Mouse (Mus musculus): ENCODE data around the gene Tmem119. TPM values are rescaled to one million over a fixed set of nuclear protein-coding genes. Genes with fewer than 3 reads are reported as not detected.

The Tmem119 gene
- polyA plus RNA-seq, 1 experiment from 2014 or later, result 3.4 TPM

DNA sequence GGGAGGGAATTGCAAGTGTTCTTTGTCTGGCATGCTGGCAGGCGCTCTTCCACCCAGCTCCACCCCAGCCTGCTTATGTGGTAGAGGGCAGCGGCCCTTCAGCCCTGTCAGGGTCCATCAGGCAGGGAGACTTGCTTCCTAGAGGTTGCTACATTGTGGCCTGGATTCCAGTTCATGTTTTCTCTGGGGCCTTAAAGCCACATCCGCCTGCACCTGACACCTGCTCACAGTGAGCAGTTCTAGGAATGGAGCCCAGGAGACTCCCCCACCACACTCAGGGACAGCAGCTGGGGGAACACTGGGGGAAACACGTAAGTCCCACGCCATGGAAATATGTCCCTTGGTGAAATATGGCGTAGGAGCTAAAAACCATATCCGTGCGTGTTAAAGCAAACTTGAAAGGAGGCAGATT lies 32.2 kb upstream of the Tmem119 start, which contains the start of gene Selplg:
Gene Selplg, minus strand, starts transcription at position 155 of the 412 bp plus-strand sequence.
- Histone ChIP-seq H3K27ac (ENCODE audit: low read depth) (peak within 1 kb of the TSS; percentile 83), H3K9ac (replicated peaks) (peak within 1 kb of the TSS; percentile 47)

DNA sequence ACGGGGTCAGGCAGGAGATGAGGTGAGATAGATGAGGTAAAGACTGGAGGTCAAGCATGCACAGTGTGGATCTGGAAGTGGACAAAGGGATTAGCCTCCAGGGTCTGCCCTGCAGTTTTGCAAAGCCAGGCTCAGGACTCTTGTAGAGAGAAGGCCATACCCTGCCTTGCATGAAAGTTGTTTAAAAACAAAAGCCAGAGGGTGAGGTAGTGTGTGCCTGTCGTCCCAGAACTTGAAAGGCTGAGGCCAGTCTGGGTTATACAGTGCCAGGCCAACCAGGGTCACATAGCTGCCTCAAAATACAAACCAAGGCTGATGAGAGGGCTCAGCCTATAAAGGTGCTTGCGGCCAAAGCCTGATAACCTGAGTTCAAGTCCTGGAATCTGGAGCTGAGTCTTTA lies 31.4 kb upstream of the Tmem119 start:
- Histone ChIP-seq H3K9me3 (ENCODE audit: low read length) (no peaks in the 10 kb centered on the region), H3K27ac (ENCODE audit: low read depth) (peak overlapping the region; percentile 83), H3K4me1 (ENCODE audit: insufficient read depth) (peaks cover 8% of the 10 kb centered on the region; the same call in 1 of the 2 replicates), H3K4me3 (ENCODE audit: low read depth, low read length) (peak overlapping the region; percentile 27), H3K4me2 (ENCODE audit: low read depth, low read length) (0 out of 2 replicates have a peak overlapping the region, but pooled peaks have one; percentile 14), H3K36me3 (replicated peaks; ENCODE audit: insufficient read depth, low read length) (no peaks in the 10 kb centered on the region), H3K9ac (replicated peaks) (peak overlapping the region; percentile 47; the same call in 1 of the 2 replicates), H3K27me3 (ENCODE audit: insufficient read depth, low read length) (no peaks in the 10 kb centered on the region)
- DNase-seq (no peak), ATAC-seq (no peak)
- WGBS (ENCODE audit: insufficient replicate concordance), result 61% methylated on average over 3 of the region's 3 CpGs
- TF ChIP-seq CTCF (IDR thresholded peaks at IDR 0.05; ENCODE audit: low read depth), result no peak
- no peak for TF ChIP-seq EP300 (IDR thresholded peaks at IDR 0.05; ENCODE audit: low read depth)

More for the DNA sequence above, 32.2 kb upstream of the Tmem119 start, which contains the start of gene Selplg:
- WGBS (ENCODE audit: insufficient replicate concordance), result 42% methylated on average over 8 of the region's 8 CpGs
- ATAC-seq (peak; percentile 44), DNase-seq (peak; percentile 56)
- Histone ChIP-seq H3K4me3 (ENCODE audit: low read depth, low read length) (peak within 1 kb of the TSS; percentile 27), H3K36me3 (replicated peaks; ENCODE audit: insufficient read depth, low read length) (no peaks in the 10 kb centered on the region), H3K27me3 (ENCODE audit: insufficient read depth, low read length) (no peaks in the 10 kb centered on the region), H3K4me1 (ENCODE audit: insufficient read depth) (peaks cover 8% of the 10 kb centered on the region; the same call in 1 of the 2 replicates), H3K9me3 (ENCODE audit: low read length) (no peaks in the 10 kb centered on the region), H3K4me2 (ENCODE audit: low read depth, low read length) (0 out of 2 replicates have a peak within 1 kb of the TSS, but pooled peaks have one; percentile 14)
- peak; percentile 20; the same call in 1 of the 2 replicates for TF ChIP-seq EP300 (IDR thresholded peaks at IDR 0.05; ENCODE audit: low read depth)
- TF ChIP-seq CTCF (IDR thresholded peaks at IDR 0.05; ENCODE audit: low read depth), result no peak

DNA sequence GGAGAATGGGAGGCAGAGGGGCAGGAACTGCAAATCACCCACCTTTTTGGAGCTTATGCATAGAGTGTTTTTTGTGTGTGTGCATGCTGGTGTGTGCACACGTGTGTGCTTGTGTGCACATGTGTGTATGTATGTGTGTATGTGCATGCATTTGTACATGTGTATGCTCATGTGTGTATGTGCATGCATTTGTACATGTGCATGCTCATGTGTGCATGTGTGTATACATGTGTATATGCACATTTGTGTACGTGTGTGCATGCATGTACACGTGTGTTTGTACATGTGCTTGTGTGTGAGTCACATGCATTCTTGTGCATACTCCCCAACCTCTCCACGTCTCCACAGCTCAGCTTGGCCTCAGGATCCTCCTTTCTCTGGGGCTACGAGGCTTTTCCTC lies 30.5 kb upstream of the Tmem119 start:
- H3K4me3 ChIP-seq (ENCODE audit: low read depth, low read length), result peak overlapping the region; percentile 41; the same call in 1 of the 2 replicates
- no peak for DNase-seq
- no peaks in the 10 kb centered on the region for H3K9me3 ChIP-seq (ENCODE audit: low read length)
- no peaks in the 10 kb centered on the region for H3K27me3 ChIP-seq (ENCODE audit: insufficient read depth, low read length)
- H3K36me3 ChIP-seq (replicated peaks; ENCODE audit: insufficient read depth, low read length), result no peaks in the 10 kb centered on the region
- WGBS (ENCODE audit: insufficient replicate concordance), result 69% methylated on average over 5 of the region's 5 CpGs
- peak overlapping the region; percentile 82 for H3K27ac ChIP-seq (ENCODE audit: low read depth)
- H3K9ac ChIP-seq (replicated peaks), result 0 out of 2 replicates have a peak overlapping the region, but pooled peaks have one; percentile 9
- peak overlapping the region; percentile 55 for H3K4me2 ChIP-seq (ENCODE audit: low read depth, low read length)
- peaks cover 8% of the 10 kb centered on the region; the same call in 1 of the 2 replicates for H3K4me1 ChIP-seq (ENCODE audit: insufficient read depth)
- no peak for ATAC-seq
- TF ChIP-seq CTCF (IDR thresholded peaks at IDR 0.05; ENCODE audit: low read depth) (no peak), EP300 (IDR thresholded peaks at IDR 0.05; ENCODE audit: low read depth) (no peak)

DNA sequence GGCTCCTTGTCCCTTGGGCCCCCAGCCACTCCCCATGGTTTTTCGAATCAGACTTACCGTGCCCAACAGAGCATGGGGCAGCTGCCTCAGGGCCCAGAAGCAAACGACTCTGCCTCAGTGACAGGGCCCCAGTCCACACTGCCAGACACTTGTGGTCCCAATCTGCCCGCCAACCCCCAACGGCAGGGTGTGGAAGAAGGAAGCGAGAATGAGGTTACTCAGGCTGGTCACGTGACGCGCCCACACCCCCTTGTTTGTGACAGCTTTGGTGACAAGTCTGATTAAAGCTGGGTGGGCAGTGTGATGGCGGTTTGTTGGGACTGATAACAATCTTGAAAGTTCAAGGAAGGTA lies 30.0 kb upstream of the Tmem119 start:
- peak; percentile 83 for DNase-seq
- Histone ChIP-seq H3K27me3 (ENCODE audit: insufficient read depth, low read length) (no peaks in the 10 kb centered on the region), H3K36me3 (replicated peaks; ENCODE audit: insufficient read depth, low read length) (no peaks in the 10 kb centered on the region), H3K4me1 (ENCODE audit: insufficient read depth) (peaks cover 8% of the 10 kb centered on the region; the same call in 1 of the 2 replicates), H3K9ac (replicated peaks) (peak overlapping the region; percentile 53), H3K27ac (ENCODE audit: low read depth) (peak overlapping the region; percentile 82), H3K9me3 (ENCODE audit: low read length) (no peaks in the 10 kb centered on the region), H3K4me3 (ENCODE audit: low read depth, low read length) (peak overlapping the region; percentile 41), H3K4me2 (ENCODE audit: low read depth, low read length) (peak overlapping the region; percentile 55)
- 30% methylated on average over 10 of the region's 10 CpGs for WGBS (ENCODE audit: insufficient replicate concordance)
- no peak for TF ChIP-seq CTCF (IDR thresholded peaks at IDR 0.05; ENCODE audit: low read depth)
- TF ChIP-seq EP300 (IDR thresholded peaks at IDR 0.05; ENCODE audit: low read depth), result peak; percentile 36; the same call in 1 of the 2 replicates
- ATAC-seq, result peak; percentile 71

DNA sequence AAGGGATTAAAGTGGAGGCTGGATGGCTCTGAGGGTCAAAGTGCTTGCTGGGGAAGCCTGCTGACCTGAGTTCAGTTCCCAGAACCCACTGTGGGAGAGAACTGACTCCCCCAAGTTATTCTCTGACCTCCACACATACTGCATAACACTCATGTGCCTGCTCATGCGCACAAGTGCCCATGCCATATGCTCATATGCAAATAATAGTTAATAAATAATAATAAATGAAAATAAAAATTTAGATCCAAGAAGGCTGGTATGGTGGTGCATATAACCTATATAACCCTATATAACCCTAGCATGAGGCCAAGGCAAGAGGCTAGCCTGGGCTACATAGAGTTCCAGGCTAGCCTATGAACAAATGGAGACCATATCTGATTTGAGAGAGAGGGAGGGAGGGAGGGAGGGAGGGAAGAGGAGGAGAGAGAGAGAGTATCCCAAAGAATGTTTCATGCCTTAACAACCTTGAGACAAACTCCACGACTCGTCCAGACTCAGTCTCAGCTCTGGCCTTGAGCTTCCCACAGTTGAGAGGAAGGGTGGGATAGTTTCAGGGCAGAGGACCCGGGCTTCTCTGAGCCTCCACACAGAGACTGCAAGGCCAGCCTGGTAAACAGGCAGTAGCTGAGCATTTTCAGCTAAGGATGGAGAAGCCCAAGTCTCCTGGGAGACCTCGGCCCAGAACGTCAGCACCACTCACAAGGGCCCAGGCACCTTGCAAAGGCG lies 29.4 kb upstream of the Tmem119 start:
- no peaks in the 10 kb centered on the region for H3K27me3 ChIP-seq (ENCODE audit: insufficient read depth, low read length)
- peak overlapping the region; percentile 53 for H3K9ac ChIP-seq (replicated peaks)
- TF ChIP-seq EP300 (IDR thresholded peaks at IDR 0.05; ENCODE audit: low read depth), result no peak
- TF ChIP-seq CTCF (IDR thresholded peaks at IDR 0.05; ENCODE audit: low read depth), result no peak
- ATAC-seq (no peak), DNase-seq (no peak)
- peaks cover 8% of the 10 kb centered on the region; the same call in 1 of the 2 replicates for H3K4me1 ChIP-seq (ENCODE audit: insufficient read depth)
- no peaks in the 10 kb centered on the region for H3K36me3 ChIP-seq (replicated peaks; ENCODE audit: insufficient read depth, low read length)
- no peaks in the 10 kb centered on the region for H3K9me3 ChIP-seq (ENCODE audit: low read length)
- H3K27ac ChIP-seq (ENCODE audit: low read depth), result peak overlapping the region; percentile 82
- peak overlapping the region; percentile 41 for H3K4me3 ChIP-seq (ENCODE audit: low read depth, low read length)
- WGBS (ENCODE audit: insufficient replicate concordance), result 40% methylated on average over 7 of the region's 7 CpGs
- peak overlapping the region; percentile 55 for H3K4me2 ChIP-seq (ENCODE audit: low read depth, low read length)

DNA sequence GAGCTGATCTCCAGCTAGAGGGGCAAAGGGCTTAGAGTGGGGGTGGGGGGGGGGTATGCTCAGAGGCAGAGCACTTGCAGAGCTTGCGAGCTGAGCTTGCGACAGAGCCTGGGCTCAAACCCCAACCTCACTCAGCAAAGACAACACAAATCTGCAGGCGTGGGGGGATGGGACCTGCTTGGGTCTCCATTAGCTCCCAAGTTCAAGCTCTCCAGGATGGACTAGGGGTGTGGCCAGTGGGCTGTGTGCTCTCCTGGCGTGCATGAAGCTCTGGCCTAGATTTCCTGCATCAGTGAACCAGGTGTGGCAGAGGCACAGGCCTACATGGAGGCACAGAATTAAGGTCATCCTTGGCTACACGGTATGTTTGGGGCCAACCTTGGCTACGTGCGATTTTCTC lies 28.2 kb upstream of the Tmem119 start:
- 43% methylated on average over 7 of the region's 7 CpGs for WGBS (ENCODE audit: insufficient replicate concordance)
- DNase-seq (no peak), ATAC-seq (no peak)
- TF ChIP-seq EP300 (IDR thresholded peaks at IDR 0.05; ENCODE audit: low read depth) (no peak), CTCF (IDR thresholded peaks at IDR 0.05; ENCODE audit: low read depth) (no peak)
- H3K36me3 ChIP-seq (replicated peaks; ENCODE audit: insufficient read depth, low read length), result no peaks in the 10 kb centered on the region
- no peaks in the 10 kb centered on the region for H3K9me3 ChIP-seq (ENCODE audit: low read length)
- H3K9ac ChIP-seq (replicated peaks), result no peak overlapping the region
- peak overlapping the region; percentile 62 for H3K27ac ChIP-seq (ENCODE audit: low read depth)
- peaks cover 8% of the 10 kb centered on the region; the same call in 1 of the 2 replicates for H3K4me1 ChIP-seq (ENCODE audit: insufficient read depth)
- no peaks in the 10 kb centered on the region for H3K27me3 ChIP-seq (ENCODE audit: insufficient read depth, low read length)
- peak overlapping the region; percentile 4 for H3K4me2 ChIP-seq (ENCODE audit: low read depth, low read length)
- peak overlapping the region; percentile 21 for H3K4me3 ChIP-seq (ENCODE audit: low read depth, low read length)

Measured in liver, postnatal 0 days (tissue).